Mouse (Mus musculus): ENCODE results near the gene Erlin1. TPM values are rescaled to one million over a fixed set of nuclear protein-coding genes. Genes with fewer than 3 reads are reported as not detected.

Erlin1 gene
- polyA plus RNA-seq, 1 experiment: 14.8 TPM

DNA sequence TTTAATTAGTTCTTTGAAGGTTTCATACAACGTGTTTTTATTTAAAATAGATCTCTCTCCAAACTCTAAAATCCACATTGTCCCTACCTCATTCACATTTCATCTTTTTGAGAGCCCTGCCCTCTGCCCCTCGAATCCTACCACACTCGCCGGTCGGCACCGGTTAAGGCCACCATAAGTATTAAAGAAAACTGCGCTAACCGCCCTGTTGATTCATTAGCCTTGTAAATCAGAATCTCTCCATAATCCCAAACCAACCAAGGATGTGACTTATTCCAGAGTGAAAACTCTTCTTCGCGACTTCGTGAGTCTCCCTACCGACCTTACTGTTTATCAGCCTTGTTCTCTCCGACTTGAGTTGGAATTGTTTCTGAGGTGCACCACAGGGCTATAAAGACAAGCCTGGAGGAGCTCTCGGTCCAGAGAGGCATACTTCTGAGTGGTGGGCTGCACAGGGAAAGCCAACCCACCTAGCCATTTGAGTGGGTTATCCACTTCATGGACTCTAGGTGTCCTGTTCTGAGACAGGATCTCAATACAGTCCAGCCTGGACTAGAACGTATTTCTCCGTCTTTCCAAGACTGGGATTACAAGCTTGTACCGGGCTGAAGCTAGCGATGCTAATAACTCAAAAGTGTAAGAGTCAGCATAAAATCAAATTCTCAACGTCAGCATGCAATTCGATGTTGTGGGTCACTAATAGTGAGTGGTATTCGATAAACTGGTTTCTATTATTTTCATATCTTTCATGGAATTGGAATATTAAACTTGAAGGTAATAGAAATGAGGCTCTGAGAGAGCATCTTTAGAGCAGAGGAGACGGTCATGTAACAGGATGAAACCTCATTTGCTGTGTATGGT lies 38.3 kb upstream of the Erlin1 start:
- Histone ChIP-seq H3K27me3 (ENCODE audit: control insufficient read depth, insufficient read depth, insufficient read length) (no peaks in the 10 kb centered on the region), H3ac (ENCODE audit: control insufficient read depth, insufficient read length, low read depth) (peak overlapping the region; percentile 1), H3K79me2 (ENCODE audit: control insufficient read depth, insufficient read depth) (peaks cover 44% of the 10 kb centered on the region), H3K79me3 (ENCODE audit: low read depth) (peaks cover 35% of the 10 kb centered on the region), H3K36me3 (ENCODE audit: control insufficient read depth, insufficient read depth) (peaks cover 49% of the 10 kb centered on the region), H3K4me3 (ENCODE audit: insufficient read depth, poor library complexity, severe bottlenecking) (peak overlapping the region; percentile 97)
- TF ChIP-seq CEBPB (IDR thresholded peaks at IDR 0.05; ENCODE audit: low read depth) (no peak), USF1 (IDR thresholded peaks at IDR 0.05; ENCODE audit: low read depth) (no peak), MAX (IDR thresholded peaks at IDR 0.05) (no peak), CTCF (IDR thresholded peaks at IDR 0.05; ENCODE audit: control insufficient read depth, insufficient read depth, insufficient read length) (no peak), MYOD1 (IDR thresholded peaks at IDR 0.05; ENCODE audit: control insufficient read depth, insufficient read length, low read depth) (no peak), MYOG (IDR thresholded peaks at IDR 0.05; ENCODE audit: control insufficient read depth, extremely low read depth, insufficient read length) (no peak), FOSL1 (IDR thresholded peaks at IDR 0.05; ENCODE audit: insufficient read depth, low read length, poor library complexity, severe bottlenecking) (no peak)

DNA sequence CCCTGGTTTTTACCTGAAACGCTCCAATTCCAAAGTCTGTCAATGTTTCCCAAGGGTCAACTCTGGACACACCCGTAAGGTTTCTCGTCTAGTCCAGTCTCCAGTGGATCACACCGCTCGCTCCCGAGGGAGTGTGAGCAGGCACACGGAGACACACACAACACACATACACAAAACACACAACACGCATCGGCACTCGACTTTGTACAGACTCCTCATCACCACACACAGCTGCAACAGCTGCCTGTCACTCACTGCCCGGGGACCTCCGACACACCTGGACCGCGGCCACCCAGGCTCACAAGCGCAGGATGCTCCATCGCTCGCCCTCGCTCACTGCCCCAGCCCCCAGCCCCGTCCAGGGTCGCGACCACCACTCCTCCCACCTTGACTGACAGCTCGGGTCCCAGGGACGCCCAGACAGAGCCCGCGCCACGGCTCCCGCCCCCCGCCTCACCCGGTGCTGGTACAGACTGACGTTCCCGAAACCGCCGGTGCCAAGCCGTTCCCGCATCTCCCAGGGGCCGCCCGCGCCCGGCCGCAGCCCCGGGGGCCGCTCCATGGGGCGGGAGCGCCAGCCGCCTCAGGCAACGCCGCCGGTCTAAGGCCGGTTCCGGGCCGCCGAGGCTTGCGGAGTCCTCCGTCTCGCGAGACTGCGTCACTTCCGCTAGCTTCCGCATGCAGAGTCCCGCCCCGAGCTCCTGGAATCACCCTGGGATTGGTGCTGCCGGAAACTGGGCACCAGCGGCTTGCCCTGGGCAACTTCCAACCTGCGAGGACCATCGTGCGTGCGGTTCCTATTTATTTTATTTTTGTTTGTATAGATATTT lies 37.5 kb upstream of the Erlin1 start, which contains the start of gene Chuk:
Gene Chuk, minus strand, starts transcription at position 650 of the 830 bp plus-strand sequence.
- TF ChIP-seq MYOG (IDR thresholded peaks at IDR 0.05; ENCODE audit: control insufficient read depth, extremely low read depth, insufficient read length) (no peak), MYOD1 (IDR thresholded peaks at IDR 0.05; ENCODE audit: control insufficient read depth, insufficient read length, low read depth) (peak; percentile 35), MAX (IDR thresholded peaks at IDR 0.05) (peak; percentile 27), USF1 (IDR thresholded peaks at IDR 0.05; ENCODE audit: low read depth) (no peak), CTCF (IDR thresholded peaks at IDR 0.05; ENCODE audit: control insufficient read depth, insufficient read depth, insufficient read length) (no peak), FOSL1 (IDR thresholded peaks at IDR 0.05; ENCODE audit: insufficient read depth, low read length, poor library complexity, severe bottlenecking) (no peak), CEBPB (IDR thresholded peaks at IDR 0.05; ENCODE audit: low read depth) (no peak)
- H3K27me3 ChIP-seq (ENCODE audit: control insufficient read depth, insufficient read depth, insufficient read length): no peaks in the 10 kb centered on the region
- H3K4me3 ChIP-seq (ENCODE audit: insufficient read depth, poor library complexity, severe bottlenecking): peak within 1 kb of the TSS; percentile 97
- peaks cover 48% of the 10 kb centered on the region for H3K36me3 ChIP-seq (ENCODE audit: control insufficient read depth, insufficient read depth)
- H3ac ChIP-seq (ENCODE audit: control insufficient read depth, insufficient read length, low read depth): peak within 1 kb of the TSS; percentile 92
- peaks cover 52% of the 10 kb centered on the region for H3K79me2 ChIP-seq (ENCODE audit: control insufficient read depth, insufficient read depth)
- H3K79me3 ChIP-seq (ENCODE audit: low read depth): peaks cover 40% of the 10 kb centered on the region

DNA sequence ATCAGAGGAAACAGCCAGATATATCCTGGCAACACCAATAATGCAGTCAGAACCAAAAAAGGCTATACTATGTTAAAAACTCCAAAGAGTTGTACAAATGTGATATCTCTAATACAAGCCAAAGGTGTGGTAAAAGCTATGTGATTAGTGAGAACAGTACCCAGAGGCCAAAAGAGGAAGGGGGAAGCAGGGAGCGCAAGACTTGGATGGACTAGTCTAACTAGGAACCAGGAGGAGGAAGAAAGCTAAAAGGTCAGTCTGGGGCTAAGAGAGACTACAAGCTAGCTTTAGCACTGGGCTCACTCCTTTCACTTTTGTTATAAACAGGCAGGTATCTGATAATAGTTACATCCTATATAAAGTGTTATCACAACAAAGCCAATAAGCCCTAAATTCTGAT lies 34.8 kb upstream of the Erlin1 start:
- no peak overlapping the region for H3ac ChIP-seq (ENCODE audit: control insufficient read depth, insufficient read length, low read depth)
- TF ChIP-seq FOSL1 (IDR thresholded peaks at IDR 0.05; ENCODE audit: insufficient read depth, low read length, poor library complexity, severe bottlenecking) (no peak), CTCF (IDR thresholded peaks at IDR 0.05; ENCODE audit: control insufficient read depth, insufficient read depth, insufficient read length) (no peak), USF1 (IDR thresholded peaks at IDR 0.05; ENCODE audit: low read depth) (no peak), MYOG (IDR thresholded peaks at IDR 0.05; ENCODE audit: control insufficient read depth, extremely low read depth, insufficient read length) (no peak), CEBPB (IDR thresholded peaks at IDR 0.05; ENCODE audit: low read depth) (no peak), MAX (IDR thresholded peaks at IDR 0.05) (no peak), MYOD1 (IDR thresholded peaks at IDR 0.05; ENCODE audit: control insufficient read depth, insufficient read length, low read depth) (no peak)
- H3K79me3 ChIP-seq (ENCODE audit: low read depth): peaks cover 48% of the 10 kb centered on the region
- H3K36me3 ChIP-seq (ENCODE audit: control insufficient read depth, insufficient read depth): peaks cover 46% of the 10 kb centered on the region
- no peaks in the 10 kb centered on the region for H3K27me3 ChIP-seq (ENCODE audit: control insufficient read depth, insufficient read depth, insufficient read length)
- H3K79me2 ChIP-seq (ENCODE audit: control insufficient read depth, insufficient read depth): peaks cover 73% of the 10 kb centered on the region
- no peak overlapping the region for H3K4me3 ChIP-seq (ENCODE audit: insufficient read depth, poor library complexity, severe bottlenecking)

DNA sequence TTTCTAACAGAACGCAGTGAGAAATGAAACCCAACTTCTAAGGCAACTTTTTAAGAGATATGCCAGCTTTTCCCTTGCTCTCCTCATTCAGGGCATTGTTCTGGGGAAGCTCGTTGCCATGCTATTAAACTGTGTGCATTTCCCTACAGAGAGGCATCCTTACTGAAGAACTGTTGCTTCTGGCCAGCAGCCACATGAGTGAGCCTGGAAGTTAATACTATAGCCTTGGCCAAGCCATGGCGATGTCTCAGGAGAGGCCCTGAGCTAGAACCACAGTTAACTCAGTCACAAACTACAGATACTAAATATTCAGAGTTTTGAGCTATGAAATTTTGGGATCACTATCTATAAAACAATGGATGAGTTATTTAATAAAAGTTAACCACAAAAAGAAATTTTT lies 33.4 kb upstream of the Erlin1 start:
- TF ChIP-seq MAX (IDR thresholded peaks at IDR 0.05) (no peak), USF1 (IDR thresholded peaks at IDR 0.05; ENCODE audit: low read depth) (no peak), MYOG (IDR thresholded peaks at IDR 0.05; ENCODE audit: control insufficient read depth, extremely low read depth, insufficient read length) (no peak), CTCF (IDR thresholded peaks at IDR 0.05; ENCODE audit: control insufficient read depth, insufficient read depth, insufficient read length) (no peak), MYOD1 (IDR thresholded peaks at IDR 0.05; ENCODE audit: control insufficient read depth, insufficient read length, low read depth) (no peak), CEBPB (IDR thresholded peaks at IDR 0.05; ENCODE audit: low read depth) (no peak), FOSL1 (IDR thresholded peaks at IDR 0.05; ENCODE audit: insufficient read depth, low read length, poor library complexity, severe bottlenecking) (no peak)
- H3K36me3 ChIP-seq (ENCODE audit: control insufficient read depth, insufficient read depth): peaks cover 49% of the 10 kb centered on the region
- peaks cover 84% of the 10 kb centered on the region for H3K79me2 ChIP-seq (ENCODE audit: control insufficient read depth, insufficient read depth)
- no peak overlapping the region for H3ac ChIP-seq (ENCODE audit: control insufficient read depth, insufficient read length, low read depth)
- no peaks in the 10 kb centered on the region for H3K27me3 ChIP-seq (ENCODE audit: control insufficient read depth, insufficient read depth, insufficient read length)
- H3K79me3 ChIP-seq (ENCODE audit: low read depth): peaks cover 55% of the 10 kb centered on the region
- H3K4me3 ChIP-seq (ENCODE audit: insufficient read depth, poor library complexity, severe bottlenecking): no peak overlapping the region

DNA sequence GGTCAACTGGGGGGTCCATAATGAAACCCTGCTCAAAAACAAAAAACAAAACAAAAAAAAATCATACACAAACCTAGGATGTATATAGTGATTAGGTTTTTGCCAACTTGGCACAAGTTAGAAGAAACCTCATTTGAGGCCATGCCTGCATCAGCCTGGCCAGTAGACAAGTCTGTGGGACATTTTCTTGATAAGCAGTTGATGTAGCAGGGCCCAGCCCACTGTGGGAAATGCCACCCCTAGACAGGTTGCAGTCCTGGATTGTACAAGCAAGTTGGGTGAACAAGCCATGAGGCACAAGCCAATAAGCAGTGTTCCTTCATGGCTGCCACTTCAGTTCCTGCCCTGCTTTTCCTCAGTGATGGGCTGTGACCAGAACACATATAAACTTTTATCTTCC lies 31.3 kb upstream of the Erlin1 start:
- no peak for TF ChIP-seq MYOG (IDR thresholded peaks at IDR 0.05; ENCODE audit: control insufficient read depth, extremely low read depth, insufficient read length)
- no peak for TF ChIP-seq FOSL1 (IDR thresholded peaks at IDR 0.05; ENCODE audit: insufficient read depth, low read length, poor library complexity, severe bottlenecking)
- no peak for TF ChIP-seq MYOD1 (IDR thresholded peaks at IDR 0.05; ENCODE audit: control insufficient read depth, insufficient read length, low read depth)

More for the DNA sequence above, 31.3 kb upstream of the Erlin1 start:
- Histone ChIP-seq H3K79me3 (ENCODE audit: low read depth) (peaks cover 44% of the 10 kb centered on the region), H3K36me3 (ENCODE audit: control insufficient read depth, insufficient read depth) (peaks cover 65% of the 10 kb centered on the region), H3K79me2 (ENCODE audit: control insufficient read depth, insufficient read depth) (peaks cover 72% of the 10 kb centered on the region), H3K4me3 (ENCODE audit: insufficient read depth, poor library complexity, severe bottlenecking) (no peak overlapping the region), H3K27me3 (ENCODE audit: control insufficient read depth, insufficient read depth, insufficient read length) (no peaks in the 10 kb centered on the region), H3ac (ENCODE audit: control insufficient read depth, insufficient read length, low read depth) (no peak overlapping the region)
